Mouse (Mus musculus) cerebellum, adult 9-10 months (tissue): ENCODE data around the gene Ncor2.

Experiments used
- DNase-seq: peaks from one replicate; pipeline ENCODE4 v3.0.0; 2022

The Ncor2 gene

DNA sequence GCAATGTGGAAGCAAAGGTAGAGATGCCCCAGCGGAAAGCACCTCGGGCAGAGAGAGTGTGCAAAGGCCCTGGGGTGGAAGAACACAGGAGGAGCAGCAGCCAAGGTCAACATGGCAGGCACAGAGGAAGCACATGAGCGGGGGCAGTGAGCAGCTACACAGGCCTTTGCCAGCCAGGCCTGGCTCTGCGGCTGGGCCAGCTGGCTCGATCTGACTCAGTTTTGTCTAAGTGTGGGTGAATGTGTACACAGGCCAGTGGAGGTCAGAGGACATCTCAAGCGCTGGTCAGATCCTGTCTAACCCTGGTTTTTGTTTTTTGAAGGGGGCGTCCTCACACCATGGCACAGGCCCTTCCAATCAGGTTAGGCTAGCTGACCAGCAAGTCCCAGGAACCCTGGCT, 10.9 kb downstream of the Ncor2 start:
- DNase-seq, result no peak

DNA sequence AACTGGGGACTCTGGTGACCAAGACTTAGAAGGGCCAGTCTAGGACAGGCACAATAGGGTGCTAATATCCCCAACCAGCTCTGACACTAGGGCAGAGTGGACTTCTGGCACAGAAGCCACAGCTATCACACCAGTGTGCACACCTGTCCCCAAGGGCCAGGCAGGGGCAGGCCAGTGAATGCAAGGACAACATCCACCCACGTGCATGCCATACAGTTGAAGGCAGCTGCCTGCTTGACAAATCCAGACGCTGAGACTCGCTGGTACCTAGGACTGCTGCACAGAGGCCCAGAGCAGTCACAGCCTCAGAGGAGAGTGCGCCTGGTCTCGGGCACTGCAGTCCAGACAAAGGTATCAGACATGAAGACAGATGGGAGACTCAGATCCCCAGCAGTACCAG, 11.5 kb downstream of the Ncor2 start:
- DNase-seq, result no peak

DNA sequence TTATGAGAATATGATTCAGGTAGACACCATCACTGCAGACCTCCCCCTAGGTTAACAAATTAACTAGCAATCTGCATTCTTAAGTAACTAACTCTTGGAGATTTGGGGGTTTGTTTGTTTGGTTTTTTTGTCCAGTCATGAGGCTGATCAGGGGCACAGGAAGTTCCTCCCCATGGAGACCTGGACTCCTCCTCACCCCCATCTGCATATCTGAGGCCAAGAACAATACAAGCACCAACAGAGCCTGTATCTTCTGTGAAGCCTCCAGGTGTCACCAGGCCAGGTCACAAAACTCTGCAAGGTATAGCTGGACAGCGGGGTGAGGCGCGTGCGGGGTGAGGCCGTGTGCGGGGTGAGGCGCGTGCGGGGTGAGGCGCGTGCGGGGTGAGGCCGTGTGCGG, 13.0 kb downstream of the Ncor2 start:
- no peak for DNase-seq

DNA sequence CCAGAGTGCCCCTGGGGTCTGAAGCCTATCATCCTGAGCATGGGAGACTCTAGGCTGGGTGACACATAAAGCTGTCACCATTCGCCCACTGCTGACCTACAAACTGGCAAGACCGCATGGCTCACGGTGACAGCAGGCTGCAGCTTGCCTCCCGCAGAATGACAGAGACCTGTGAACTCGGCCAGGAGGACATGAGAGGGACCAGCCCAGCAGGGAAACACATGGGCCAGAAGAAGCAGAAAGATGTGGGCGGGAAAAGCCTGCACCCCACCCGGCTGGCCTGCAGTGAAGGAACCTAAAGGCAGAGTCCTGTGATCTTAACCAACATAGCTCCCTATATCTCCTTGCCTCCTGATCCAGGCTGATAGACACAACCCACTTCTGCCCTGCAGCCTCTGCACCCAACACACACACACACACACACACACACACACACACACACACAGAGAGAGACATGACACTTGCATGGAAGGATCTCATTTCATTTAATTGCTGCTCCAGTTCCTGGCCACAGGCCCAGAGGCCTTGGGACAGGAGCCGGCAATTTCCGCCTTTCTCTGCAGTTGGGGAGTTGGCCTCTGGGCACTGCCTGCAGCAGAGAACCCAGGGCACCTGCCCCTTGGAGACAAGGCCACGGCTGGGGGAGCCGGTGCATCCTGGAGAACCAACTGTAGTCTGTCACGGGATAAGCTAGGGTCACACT, 14.4 kb downstream of the Ncor2 start:
- DNase-seq, result peak; percentile 78

DNA sequence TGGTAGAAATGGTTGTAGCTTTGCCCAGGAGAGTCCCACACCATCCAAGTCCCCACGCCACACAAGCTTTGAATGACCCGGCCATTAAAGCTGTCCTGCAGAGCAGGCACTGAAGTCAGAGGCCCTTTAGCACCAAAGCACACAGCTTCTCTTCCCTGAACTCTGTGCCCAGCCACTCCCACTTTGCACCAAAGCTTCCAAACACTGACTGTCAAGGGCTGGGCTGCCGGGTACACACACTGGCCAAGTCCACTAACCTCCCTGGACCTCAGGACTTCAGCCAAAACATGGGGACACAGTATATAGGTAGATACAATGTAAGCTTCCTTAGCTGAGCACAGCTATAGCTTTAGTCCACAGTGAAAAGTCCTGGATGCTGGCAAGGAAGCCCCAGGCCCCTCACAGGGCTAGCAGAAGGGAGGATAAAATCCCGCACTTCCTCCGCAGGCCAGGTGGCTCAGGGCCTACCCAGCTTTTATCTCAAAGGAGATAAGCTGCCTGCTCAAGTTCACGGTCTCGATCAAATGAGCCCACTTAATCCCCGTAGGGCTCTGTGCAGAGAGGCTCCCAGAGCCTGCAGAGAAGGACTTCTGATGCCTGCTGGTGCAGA, 15.5 kb downstream of the Ncor2 start:
- no peak for DNase-seq

DNA sequence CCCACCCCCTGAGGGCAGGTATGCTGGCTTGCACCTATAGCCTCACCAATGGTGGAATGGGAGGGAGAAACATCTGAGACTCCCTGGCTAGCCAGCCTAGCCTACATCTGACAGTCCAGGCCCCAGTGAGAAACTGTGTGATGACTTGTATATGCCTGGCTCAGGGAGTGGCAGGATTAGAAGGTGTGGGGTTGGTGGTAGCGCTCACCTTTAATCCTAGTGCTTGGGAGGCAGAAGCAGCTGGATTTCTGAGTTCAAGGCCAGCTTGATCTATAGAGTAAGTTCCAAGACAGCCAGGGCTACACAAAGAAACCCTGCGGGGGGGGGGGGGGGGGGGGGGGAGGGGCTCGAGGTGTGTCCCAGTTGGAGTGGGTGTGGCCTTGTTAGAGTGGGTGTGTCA, 16.6 kb downstream of the Ncor2 start:
- no peak for DNase-seq

DNA sequence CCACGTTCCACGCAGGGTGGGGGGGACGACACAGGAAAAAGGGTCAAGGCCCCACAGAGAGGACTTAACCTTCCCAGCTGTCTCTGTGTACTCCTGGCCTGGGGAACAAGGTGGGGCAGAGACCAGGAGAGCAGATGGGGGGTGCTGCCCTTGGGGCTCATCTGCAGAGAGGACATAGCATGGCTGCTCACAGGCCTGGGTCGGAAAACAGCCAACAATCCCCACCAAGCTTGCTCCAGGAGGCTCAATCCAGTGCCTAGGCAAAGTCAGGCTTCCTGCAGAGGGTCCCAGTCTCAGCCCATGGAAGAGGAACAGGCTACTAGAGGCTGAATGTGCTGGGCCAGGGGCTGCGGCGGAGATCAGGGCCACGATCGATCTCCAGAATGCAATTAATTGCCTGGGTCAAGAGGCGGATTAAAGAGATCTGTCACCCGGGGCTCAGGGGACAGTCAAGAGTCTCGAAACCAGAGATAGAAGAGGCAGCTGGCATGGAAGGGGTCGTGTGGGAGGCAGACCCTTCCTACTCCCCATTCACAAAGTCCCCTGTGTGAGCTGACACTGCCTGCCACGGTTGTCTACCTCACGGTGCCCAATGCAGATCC, 19.1 kb downstream of the Ncor2 start:
- no peak for DNase-seq

DNA sequence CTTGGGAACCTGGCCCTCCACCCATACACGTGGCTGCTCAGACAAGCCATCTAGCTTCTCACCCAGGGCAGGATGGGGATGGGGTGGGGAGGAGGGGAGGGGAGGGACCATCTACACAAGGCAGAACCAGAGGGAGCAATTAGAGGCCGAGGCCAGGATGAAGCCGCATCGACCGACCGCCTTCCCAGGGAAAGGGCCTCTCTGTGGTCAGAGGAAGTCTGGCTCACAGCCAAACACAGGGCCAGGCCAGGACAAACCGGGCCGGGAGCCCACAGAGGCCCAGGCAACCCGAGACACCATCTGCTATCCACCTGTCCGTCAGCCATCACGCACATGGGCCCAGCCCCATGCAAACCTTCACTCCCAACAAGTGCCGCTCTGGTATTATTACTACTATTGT, 19.7 kb downstream of the Ncor2 start:
- peak; percentile 99 for DNase-seq

DNA sequence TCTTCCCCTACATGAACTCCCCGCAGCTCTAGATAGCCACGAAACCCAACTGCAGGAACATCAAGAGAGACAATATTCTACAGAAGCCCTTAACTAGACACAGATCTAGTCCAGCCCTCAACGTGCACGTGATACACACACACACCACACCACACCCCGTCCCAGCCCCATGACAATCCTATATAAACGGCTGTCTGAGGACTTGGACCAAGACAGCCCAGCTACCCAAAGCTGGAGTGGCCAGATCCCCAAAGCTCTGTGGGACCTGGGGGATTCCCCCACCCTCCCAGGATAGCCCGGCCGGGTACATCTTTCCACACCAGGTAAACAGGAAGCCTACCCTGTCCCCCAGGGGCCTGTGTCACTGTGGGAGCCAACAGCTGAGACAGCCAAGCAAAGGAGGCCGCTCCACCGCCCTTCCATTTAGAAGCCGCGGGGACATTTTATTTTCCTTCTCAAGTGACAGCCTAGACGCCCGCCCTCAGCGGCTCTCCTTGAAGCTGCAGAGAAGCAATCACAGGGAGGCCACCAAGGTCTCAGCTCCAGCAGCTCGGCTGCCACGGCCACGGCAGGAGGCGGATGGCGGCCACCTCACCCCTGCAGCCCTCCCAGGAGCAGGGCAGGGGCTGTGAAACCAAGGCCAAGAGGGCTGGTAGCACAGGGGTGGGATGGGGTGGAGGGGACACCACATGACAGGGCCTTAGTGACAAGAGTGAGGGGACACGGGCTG, 20.6 kb downstream of the Ncor2 start:
- DNase-seq, result no peak

DNA sequence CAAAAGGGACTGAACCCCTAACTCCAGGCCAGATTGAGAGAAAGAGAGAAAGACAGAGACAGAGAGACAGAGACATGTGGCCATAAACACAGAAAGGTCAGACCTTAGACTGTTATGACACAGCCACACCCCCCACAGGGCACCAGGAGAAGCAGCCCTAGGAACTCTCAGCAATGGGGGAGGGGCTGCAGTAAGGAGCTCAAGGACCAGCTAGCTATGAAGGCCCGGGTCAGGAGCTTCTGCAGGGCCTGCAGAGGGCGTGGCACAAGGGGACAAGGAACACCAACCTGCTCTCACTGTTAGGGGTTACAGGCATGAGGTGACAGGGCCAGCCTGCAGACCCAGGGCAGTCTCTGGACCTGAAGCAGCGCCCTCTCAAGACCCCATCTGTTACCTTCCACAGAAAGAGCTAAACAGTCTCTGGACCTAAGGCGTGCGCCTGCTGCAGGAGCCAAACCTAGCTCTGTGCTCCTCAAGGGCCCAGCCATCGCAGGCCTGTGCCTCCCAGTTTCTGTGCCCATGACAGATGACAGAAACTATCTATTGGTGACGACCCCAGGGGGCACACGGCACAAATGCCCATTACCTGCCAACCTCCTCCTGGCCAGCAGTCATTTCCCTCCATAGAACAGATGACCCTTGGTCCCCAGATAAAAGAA, 21.5 kb downstream of the Ncor2 start:
- no peak for DNase-seq

DNA sequence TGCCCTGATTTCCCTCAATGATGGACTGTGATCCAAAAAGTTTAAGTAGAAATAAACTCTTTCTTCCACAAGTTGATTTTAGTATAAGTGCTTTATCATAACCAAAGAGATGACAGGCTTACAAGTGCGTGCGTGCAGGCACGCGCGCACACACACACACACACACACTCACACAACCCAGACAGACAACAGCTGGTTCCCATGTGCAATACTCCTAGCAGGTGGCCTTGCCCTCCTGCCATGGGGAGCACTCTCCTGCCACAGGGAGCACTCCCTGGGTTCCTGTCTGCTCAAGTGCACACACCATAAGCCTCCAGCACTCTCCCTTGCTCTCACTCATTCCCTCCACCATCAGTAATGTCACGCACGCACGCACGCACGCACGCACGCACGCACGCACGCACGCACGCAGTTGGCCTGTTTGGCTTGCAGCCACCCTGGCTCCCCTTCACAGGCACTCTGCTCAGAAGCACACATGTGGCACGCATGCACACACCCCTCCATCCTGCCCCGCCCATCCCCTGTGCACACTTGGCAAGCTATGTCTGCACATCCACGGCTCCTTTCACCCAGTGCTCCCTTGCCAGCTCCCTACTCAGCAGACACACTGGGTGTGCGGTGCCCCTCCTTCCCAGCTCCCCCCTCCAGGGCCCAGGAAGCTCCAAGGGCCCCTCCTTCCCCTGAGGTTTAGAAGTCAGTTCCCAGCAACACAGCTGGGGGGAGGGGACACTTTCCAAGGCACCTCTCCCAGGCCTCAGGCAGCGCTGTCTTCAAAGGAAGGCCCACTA, 22.4 kb downstream of the Ncor2 start:
- no peak for DNase-seq

DNA sequence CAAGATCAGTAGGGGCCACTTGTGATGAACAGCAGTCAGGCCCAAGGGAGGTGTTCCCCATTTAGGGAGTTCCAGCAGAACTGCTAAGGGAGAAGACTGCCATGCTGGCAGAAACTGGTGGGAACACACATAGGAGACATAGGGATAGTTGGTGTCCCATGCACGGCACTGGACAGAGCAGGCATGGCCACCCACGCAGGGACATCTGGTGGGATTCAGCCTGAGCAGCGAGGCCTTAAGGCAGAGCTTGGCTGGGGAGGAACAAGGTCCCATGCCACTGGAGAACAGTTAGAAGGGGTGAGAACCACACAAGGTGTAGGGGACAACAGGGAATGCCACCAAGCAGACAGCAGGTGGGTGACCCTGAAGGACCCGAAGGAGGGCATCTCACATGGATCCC, 23.6 kb downstream of the Ncor2 start:
- no peak for DNase-seq

DNA sequence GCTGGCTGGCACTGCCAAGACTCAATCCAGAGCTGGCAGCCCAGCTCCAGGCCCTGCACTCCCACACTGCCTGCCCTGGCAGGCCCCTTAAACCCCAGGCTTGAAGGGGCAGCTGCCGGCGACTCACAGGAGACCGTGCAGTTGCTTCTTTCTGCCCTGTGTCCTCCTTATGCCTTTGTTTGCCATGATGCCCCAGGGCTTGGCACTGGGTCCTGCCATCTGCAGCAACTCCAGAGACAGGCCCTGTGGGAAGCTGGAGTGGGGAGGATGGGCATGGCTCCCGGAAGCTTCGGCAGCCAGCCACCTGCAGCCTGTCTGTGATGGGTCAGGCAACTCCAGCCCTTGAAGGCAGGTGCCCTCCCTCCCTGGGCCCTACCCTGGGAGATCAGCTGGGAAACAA, 24.0 kb downstream of the Ncor2 start:
- DNase-seq, result peak; percentile 96

DNA sequence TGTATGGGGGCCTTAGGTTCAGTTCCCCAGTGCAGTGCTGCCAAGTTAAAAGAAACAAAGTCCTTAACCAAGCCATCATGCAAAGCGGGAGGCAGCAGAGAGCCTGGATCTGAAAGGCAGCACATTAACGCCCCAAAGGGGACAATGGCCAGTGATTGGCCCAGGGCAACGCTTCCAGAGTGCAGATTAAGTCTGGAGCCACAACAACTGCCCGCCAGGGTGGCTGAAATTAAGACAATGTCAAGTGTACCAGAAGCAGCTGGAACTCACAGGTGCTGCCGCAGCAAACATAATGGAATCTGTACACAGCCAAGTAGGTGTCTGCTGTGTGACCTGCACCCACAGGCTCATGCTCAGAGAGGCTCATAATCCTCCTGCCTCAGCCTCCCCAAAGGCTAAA, 24.8 kb downstream of the Ncor2 start:
- no peak for DNase-seq

DNA sequence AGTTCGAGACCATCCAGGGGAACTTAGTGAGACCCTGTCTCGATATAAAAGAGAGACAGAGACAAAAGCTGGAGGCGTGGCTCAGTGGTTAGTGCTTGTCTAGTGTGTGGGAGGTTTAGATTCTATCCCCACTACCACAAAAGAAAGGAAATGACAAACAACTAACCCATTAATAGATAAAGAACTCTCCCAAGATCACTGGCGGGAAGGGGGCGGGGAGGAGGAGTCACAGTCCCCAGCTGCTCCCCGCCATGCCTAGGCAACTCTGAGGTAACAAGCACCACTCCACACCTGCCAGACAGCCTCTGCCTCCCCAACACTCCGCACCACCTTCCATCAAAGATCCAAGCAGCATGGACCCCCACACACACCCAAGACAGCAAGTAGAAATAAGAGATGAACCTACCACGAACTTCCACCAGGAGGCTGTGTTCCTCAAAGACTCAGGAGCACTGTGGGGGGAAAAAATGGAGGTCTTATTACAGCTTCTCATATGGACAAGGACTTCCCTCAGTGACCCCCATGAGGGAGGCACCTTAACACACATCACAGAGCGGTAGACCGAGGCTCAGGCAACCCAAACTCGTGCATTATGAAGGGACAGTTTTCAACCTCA, 25.7 kb downstream of the Ncor2 start:
- no peak for DNase-seq

DNA sequence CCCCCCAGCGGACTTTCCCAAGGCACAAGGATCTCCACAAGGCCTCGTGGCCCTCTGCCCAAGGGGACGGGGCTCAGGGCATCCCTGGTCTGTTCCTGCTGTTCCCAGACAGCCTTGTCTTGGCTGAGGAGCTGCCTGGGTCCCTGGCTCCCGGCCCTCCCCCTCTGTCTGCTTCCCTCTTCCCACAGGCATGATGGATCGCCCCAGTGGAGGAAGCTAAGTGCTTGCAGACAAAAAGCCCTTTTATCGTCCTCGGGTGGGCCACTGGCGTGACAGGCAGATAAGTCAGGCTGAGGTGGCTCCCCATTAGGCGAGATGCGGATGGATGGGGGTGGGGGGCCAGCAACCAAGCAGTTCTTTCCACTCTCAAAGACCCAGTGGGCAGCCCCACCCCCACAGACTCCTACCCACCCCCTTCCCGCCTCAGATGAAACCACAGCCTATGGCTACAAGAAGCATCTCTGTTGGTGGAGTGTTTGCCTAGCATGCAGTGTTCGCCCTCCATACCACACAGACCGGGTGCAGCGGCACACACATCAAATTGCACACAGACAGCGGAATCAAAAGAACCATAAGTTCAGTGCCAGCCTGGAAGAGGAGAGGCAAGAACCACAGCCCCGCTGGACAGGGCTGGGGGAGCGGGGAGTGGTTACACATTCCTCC, 27.0 kb downstream of the Ncor2 start:
- DNase-seq, result no peak

DNA sequence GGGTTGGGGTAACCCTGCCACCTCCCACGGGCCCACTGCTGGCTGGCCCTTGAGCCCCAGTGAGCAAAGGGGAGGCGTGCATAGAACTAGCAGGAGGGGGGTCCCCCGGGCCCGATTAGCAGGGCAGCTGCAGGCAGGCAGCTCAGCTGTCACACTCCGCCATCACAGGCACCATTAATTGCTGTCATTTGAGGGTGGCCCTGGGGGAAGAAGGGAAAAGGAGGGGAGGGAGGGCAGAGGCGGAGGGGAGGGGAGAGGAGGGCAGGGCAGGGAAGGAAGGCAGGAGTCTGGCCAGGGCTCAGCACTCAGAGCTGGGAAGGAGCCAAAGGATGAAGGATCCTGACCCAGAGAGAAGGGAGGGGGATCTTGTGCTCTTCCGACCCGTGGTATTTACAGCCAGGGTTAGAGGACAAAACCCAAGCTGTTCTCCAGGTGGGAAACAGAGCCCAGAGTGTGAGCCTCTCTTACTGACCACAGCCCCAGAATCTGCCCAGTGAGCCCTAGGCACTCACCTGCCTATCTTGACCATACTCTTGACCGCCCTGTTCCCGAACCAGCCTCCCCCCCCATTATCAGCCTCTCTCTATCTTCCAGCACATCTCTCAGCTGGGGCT, 28.0 kb downstream of the Ncor2 start:
- DNase-seq, result no peak

DNA sequence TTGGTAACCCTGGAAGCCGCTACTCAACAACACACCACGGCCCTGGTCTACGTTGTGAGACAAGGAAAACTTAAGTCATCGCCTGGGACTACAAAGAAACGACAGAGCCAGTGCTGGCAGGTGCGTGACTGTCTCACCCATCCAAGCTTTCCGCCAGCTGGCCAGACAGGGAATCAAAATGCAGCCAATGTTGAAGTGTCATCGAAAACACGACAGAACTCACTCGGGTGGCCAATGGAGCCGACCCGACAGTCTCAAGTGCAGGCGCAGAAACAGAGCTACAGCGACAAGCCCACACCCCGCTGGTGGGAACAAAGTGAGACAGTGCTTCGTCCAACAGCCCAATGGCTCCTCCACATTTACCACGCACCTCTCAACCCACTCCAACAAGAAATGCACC, 29.9 kb downstream of the Ncor2 start:
- DNase-seq, result no peak

DNA sequence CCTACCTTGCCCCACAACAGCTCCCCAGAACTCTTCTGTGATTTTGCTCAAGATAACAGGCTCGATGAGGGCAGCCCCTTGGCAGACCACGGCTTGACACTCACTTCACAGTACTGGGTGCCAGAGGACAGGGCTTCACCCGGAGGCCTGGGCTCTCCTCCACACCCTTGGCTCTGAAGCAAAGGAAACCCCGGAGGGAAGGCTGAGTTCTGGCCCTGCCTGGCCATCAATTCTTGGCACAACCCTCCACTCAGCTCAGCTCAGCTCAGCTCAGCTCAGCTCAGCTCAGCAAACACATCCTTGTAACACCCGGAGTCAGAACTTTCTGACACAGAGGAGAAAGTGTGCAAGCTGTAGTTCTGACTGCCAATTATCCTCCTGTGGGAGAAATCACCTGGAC, 30.3 kb downstream of the Ncor2 start:
- DNase-seq, result no peak

DNA sequence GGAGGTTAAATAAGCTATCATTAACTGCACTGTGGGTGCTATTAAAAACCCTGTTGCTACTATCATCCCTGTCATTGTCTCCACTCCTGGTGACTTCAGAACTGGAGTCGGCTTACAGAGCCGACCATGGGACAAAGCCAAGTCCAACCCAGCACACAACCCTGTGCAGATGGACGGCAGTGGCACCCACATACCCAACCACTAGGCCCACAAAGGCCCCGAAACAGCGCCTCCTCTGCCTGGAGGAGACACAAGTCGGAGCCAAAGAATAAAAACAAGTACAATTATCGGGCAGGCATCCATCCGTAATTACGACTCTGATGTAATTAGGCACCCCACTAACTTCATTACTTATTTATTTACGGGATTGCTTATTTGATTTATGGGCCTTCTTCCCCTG, 30.8 kb downstream of the Ncor2 start:
- no peak for DNase-seq

DNA sequence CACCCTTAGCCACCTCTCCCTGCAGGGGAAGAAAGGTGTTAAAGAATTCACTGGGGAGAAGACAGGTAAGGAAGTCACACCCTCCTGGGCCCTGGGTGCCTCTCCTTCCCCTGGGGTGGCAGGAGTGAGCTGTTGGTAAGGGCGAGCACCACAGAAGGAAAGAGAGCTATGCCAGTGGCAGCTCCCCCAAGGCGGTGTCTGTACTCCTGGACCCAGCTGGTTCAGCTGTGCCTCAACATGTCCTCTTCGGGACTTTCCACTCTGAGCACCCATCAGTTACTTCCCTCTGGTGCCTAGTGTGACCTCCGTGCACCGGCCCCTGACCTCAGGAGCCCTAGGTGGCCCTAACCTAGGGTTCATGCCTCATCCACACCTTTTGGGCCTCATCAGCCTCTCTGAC, 31.9 kb downstream of the Ncor2 start:
- no peak for DNase-seq
